In the genomic region with DNA sequence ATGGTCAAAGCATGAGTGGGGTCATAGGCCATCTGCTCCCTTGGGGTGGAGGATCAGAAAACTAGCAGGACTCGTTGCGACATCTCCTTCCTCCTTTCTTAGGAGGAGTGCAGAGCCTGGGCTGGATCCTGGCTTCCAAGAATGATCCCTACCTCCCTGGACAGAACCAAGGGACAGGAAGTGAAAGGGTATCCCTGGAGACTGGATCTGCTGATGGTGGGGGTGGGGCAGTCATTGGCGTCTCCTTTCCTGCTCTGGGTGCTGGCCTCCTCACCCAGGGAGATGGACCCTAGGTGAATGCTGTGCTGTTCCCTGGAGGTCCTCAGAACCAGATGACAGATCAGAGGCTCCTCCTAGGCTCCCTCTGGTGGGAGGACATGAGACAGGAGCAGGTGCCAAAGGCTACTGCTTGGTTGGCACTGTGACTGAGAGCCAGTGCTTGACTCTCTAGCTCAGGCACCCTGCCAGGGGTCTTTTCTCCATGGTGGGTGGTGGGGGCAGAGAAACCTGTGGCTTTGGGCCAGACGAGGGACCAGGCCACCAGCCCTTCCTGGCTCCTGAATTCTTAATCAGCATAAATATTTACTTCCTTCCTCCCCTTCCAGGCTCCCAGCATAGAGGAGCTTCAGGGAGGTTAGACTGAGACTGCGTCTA, we compare ENCODE assay signal across 1 mouse cellular context.
A peak's percentile ranks its signal among the peaks of the same experiment; 100 is the strongest.
TF ChIP-seq lines count a peak whose summit lies in the region.

No protein-coding gene starts in this region.

TF ChIP-seq in MEL, 35 proteins besides CTCF, POLR2A, EP300 and RAD21:
- peak; percentile 73 for TF ChIP-seq SMC3 (IDR thresholded peaks at IDR 0.05; ENCODE audit: low read depth, low read length)
- TF ChIP-seq RCOR1 (IDR thresholded peaks at IDR 0.05; ENCODE audit: low read depth, low read length) = no peak
